Mouse (Mus musculus) lung, embryonic 16.5 days (tissue): Measurements from ENCODE around the gene Gm6309. TPM values are rescaled to one million over a fixed set of nuclear protein-coding genes. Genes with fewer than 3 reads are reported as not detected.

Experiments used
- polyA plus RNA-seq: library from polyadenylated mRNA; unstranded; fragments of >200 nt; fragmentation: Nextera tagmentation; extraction: Ambion mirVana; gene quantifications from 2 replicates; pipeline ENCODE4 v1.2.1, GENCODE M21; 2015

Gm6309 gene
- polyA plus RNA-seq, 1 experiment from 2014 or later, result not detected

Other genes with a start within 250 kb of the Gm6309 start
- not detected in 2 replicates for gene Cyp3a25, start 161.1 kb downstream of the Gm6309 start, polyA plus RNA-seq
- gene Cyp3a59, start 91.5 kb downstream of the Gm6309 start, polyA plus RNA-seq, result not detected in 2 replicates
- gene Gm5565, start 10.2 kb downstream of the Gm6309 start, polyA plus RNA-seq, result not detected in 2 replicates
- 0.34 TPM in 1 of 2 replicates, not detected in the other for gene 1700001J03Rik, start 14.6 kb upstream of the Gm6309 start, polyA plus RNA-seq
- 55.9 and 59.5 TPM in 2 replicates for gene Rnf6, start 50.8 kb upstream of the Gm6309 start, polyA plus RNA-seq
- gene Cdk8, start 60.5 kb upstream of the Gm6309 start, polyA plus RNA-seq, result 8.4 and 8.8 TPM in 2 replicates
- gene Wasf3, start 214.3 kb upstream of the Gm6309 start, polyA plus RNA-seq, result 0.92 and 1.0 TPM in 2 replicates